ENCODE assay signal across 15 mouse cellular contexts in the genomic region with DNA sequence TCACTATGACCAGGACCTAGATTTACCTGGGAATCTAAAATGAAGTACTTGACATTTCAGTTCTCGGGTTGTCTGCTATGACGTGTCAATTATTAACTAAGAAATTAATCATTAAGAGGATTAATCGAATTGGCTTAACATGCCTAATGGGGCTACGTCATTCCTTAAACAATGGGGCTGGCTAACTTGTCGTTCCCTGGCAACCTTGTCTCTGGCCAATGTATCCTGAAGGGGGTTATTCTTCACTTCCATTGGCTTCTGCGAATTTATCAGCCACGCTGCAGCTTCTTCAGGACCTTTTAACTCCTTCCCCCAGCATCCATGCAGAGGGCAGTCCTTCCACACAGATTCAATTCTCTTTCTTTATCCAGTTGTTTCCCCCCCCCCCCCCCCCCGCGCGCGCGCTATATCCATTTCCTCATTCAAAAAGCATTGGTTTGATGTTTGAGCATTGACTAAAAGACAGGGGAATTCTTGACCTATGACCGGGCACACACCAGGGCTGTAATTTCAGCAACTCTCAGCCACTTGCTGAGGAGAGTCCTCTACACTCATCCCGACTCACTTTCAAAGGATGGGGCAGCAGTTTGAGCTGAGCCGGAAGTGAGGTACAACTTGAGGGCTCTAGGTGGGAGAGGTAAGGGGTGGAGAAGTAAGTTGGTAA.
DNase-seq lines count a peak whose midpoint lies in the region; ATAC-seq lines count a peak whose summit lies in the region.
"Had no signal": no experiment of that assay in that cellular context is flagged by ENCODE, and none has a peak within 500 bp of the region (broad histone marks: within the 10 kb centered on the region; RNA-seq: fewer than 3 reads in every experiment).

No protein-coding gene starts in this region.

- peak overlapping the region; percentile 44 for H3K27ac ChIP-seq in lung, embryonic 15.5 days
- peak overlapping the region; percentile 77 for H3K27ac ChIP-seq in stomach, embryonic 16.5 days (ENCODE audit: low read length)
- H3K27ac ChIP-seq in hindbrain, embryonic 16.5 days (ENCODE audit: low read depth, low read length) = no peak overlapping the region
- H3K27ac ChIP-seq: hindbrain, embryonic 12.5 days; macrophage; midbrain, embryonic 15.5 days; neural tube, embryonic 15.5 days had no signal

- H3K4me3 ChIP-seq in lung, embryonic 15.5 days = no peak overlapping the region
- no peak overlapping the region for H3K4me3 ChIP-seq in stomach, embryonic 16.5 days (replicated peaks; ENCODE audit: low read length)
- H3K4me3 ChIP-seq in hindbrain, embryonic 16.5 days (ENCODE audit: low read length) = no peak overlapping the region
- H3K4me3 ChIP-seq: hindbrain, embryonic 12.5 days; midbrain, embryonic 15.5 days; neural tube, embryonic 15.5 days had no signal

- ATAC-seq in lung, embryonic 15.5 days (ENCODE audit: borderline replicate concordance, extremely low read depth, low FRiP score, low TSS enrichment) = no peak
- ATAC-seq in stomach, embryonic 16.5 days (ENCODE audit: insufficient read depth, low FRiP score) = peak; percentile 54; the same call in 1 of the 2 replicates
- ATAC-seq in hindbrain, embryonic 16.5 days = no peak
- ATAC-seq: midbrain, embryonic 15.5 days had no signal

- peaks cover 20% of the 10 kb centered on the region for H3K4me1 ChIP-seq in lung, embryonic 15.5 days
- H3K4me1 ChIP-seq in stomach, embryonic 16.5 days (ENCODE audit: control insufficient read depth, insufficient read depth, low read length) = peaks cover 6% of the 10 kb centered on the region
- H3K4me1 ChIP-seq in hindbrain, embryonic 16.5 days (ENCODE audit: control insufficient read depth, insufficient read depth, low read depth, low read length) = no peaks in the 10 kb centered on the region
- H3K4me1 ChIP-seq: midbrain, embryonic 15.5 days had no signal

- no peaks in the 10 kb centered on the region for H3K9me3 ChIP-seq in lung, embryonic 15.5 days
- no peaks in the 10 kb centered on the region for H3K9me3 ChIP-seq in stomach, embryonic 16.5 days (replicated peaks; ENCODE audit: control insufficient read depth, low read length)
- H3K9me3 ChIP-seq in hindbrain, embryonic 16.5 days (ENCODE audit: control insufficient read depth, low read length) = no peaks in the 10 kb centered on the region
- H3K9me3 ChIP-seq: hindbrain, embryonic 12.5 days; midbrain, embryonic 15.5 days; neural tube, embryonic 15.5 days had no signal

- H3K36me3 ChIP-seq in lung, embryonic 15.5 days = no peaks in the 10 kb centered on the region
- no peaks in the 10 kb centered on the region for H3K36me3 ChIP-seq in stomach, embryonic 16.5 days (ENCODE audit: control insufficient read depth, insufficient read depth, low read length)
- no peaks in the 10 kb centered on the region for H3K36me3 ChIP-seq in hindbrain, embryonic 16.5 days (ENCODE audit: control insufficient read depth, insufficient read depth, low read length)
- H3K36me3 ChIP-seq: hindbrain, embryonic 12.5 days; midbrain, embryonic 15.5 days; neural tube, embryonic 15.5 days had no signal

- no peak for DNase-seq in lung, postnatal 25 days (ENCODE audit: low spot score)
- peak; percentile 46 for DNase-seq in kidney, adult 18-20 months
- peak; percentile 54 to 83 for DNase-seq in kidney, postnatal 25 days
- DNase-seq in T-cell, adult 2 months (ENCODE audit: low spot score) = no peak
- DNase-seq in right cerebral cortex, adult 18-20 months = no peak
- DNase-seq: cerebellum, adult 2 months; right cerebral cortex, postnatal 4 days; thymus, adult 2 months had no signal

- WGBS in lung, embryonic 15.5 days = 59% methylated on average over 15 of the region's 15 CpGs
- 65% methylated on average over 15 of the region's 15 CpGs for WGBS in stomach, embryonic 16.5 days
- 64% methylated on average over 14 of the region's 15 CpGs for WGBS in hindbrain, embryonic 16.5 days

- H3K9ac ChIP-seq in lung, embryonic 15.5 days = no peak overlapping the region
- no peak overlapping the region for H3K9ac ChIP-seq in stomach, embryonic 16.5 days (ENCODE audit: low read length)
- no peak overlapping the region for H3K9ac ChIP-seq in hindbrain, embryonic 16.5 days (ENCODE audit: low read depth, low read length)
- H3K9ac ChIP-seq: hindbrain, embryonic 12.5 days; midbrain, embryonic 15.5 days; neural tube, embryonic 15.5 days had no signal

- no peaks in the 10 kb centered on the region for H3K27me3 ChIP-seq in lung, embryonic 15.5 days
- no peaks in the 10 kb centered on the region for H3K27me3 ChIP-seq in stomach, embryonic 16.5 days (ENCODE audit: control insufficient read depth, insufficient read depth, low read length)
- H3K27me3 ChIP-seq in hindbrain, embryonic 16.5 days (replicated peaks; ENCODE audit: control insufficient read depth, insufficient read depth, low read length) = no peaks in the 10 kb centered on the region
- H3K27me3 ChIP-seq: hindbrain, embryonic 12.5 days; midbrain, embryonic 15.5 days; neural tube, embryonic 15.5 days had no signal

- H3K4me2 ChIP-seq in lung, embryonic 15.5 days = no peak overlapping the region
- peak overlapping the region; percentile 40 for H3K4me2 ChIP-seq in stomach, embryonic 16.5 days (ENCODE audit: low read depth, low read length)
- no peak overlapping the region for H3K4me2 ChIP-seq in hindbrain, embryonic 16.5 days (ENCODE audit: low read length)
- H3K4me2 ChIP-seq: hindbrain, embryonic 12.5 days; midbrain, embryonic 15.5 days; neural tube, embryonic 15.5 days had no signal

Comparison
In these comparisons a context has a peak if more than half of its experiments do, and no peak if none do; other contexts are left out.
1. DNase-seq: peak in kidney, adult 18-20 months (single experiment) and kidney, postnatal 25 days (2 of 2); none in lung, postnatal 25 days (single experiment), T-cell, adult 2 months (single experiment) and right cerebral cortex, adult 18-20 months (single experiment).